Mouse (Mus musculus) embryonic facial prominence, embryonic 14.5 days (tissue): ENCODE measurements around the gene Cstb. TPM values are rescaled to one million over a fixed set of nuclear protein-coding genes. Genes with fewer than 3 reads are reported as not detected.

Experiments used
- ATAC-seq: fragments of 200-750 bp; cut with Nextera tagmentation; 2 replicates; pipeline ENCODE4 v1.8.0; 2017; ENCODE audit warnings: low read depth, moderate number of reproducible peaks, moderate TSS enrichment
- DNase-seq: peaks from one replicate; pipeline ENCODE4 v3.0.0-alpha.2; 2015; ENCODE audit warnings: low spot score
- H3K27ac ChIP-seq: fragments of 300-500 bp; sonication (generic); replicated peaks from 2 replicates; pipeline ENCODE4 v1.5.1; 2014; ENCODE audit warnings: low read depth, mild to moderate bottlenecking, low read length, moderate library complexity
- H3K27me3 ChIP-seq: fragments of 300-500 bp; sonication (generic); replicated peaks from 2 replicates; pipeline ENCODE4 v1.6.1; 2014; ENCODE audit warnings: low read length; ENCODE audit not compliant: control insufficient read depth, insufficient read depth
- H3K36me3 ChIP-seq: fragments of 300-500 bp; sonication (generic); 2 replicates; pipeline ENCODE4 v1.6.1; 2014; ENCODE audit warnings: low read length, mixed read lengths; ENCODE audit not compliant: control insufficient read depth, insufficient read depth
- H3K4me1 ChIP-seq: fragments of 300-500 bp; sonication (generic); 2 replicates; pipeline ENCODE4 v1.6.1; 2014; ENCODE audit warnings: antibody characterized with exemption, low read length; ENCODE audit not compliant: control insufficient read depth, insufficient read depth
- H3K4me2 ChIP-seq: fragments of 300-500 bp; sonication (generic); 2 replicates; pipeline ENCODE4 v1.6.1; 2014; ENCODE audit warnings: low read depth, mild to moderate bottlenecking, low read length, moderate library complexity, mixed read lengths
- H3K4me3 ChIP-seq: fragments of 300-500 bp; sonication (generic); 2 replicates; pipeline ENCODE4 v1.5.1; 2014; ENCODE audit warnings: low read depth, mild to moderate bottlenecking, low read length
- H3K9ac ChIP-seq: fragments of 300-500 bp; sonication (generic); 2 replicates; pipeline ENCODE4 v1.6.1; 2014; ENCODE audit warnings: low read depth, mild to moderate bottlenecking, low read length, moderate library complexity, mixed read lengths
- H3K9me3 ChIP-seq: fragments of 300-500 bp; sonication (generic); 2 replicates; pipeline ENCODE4 v1.6.1; 2016; ENCODE audit warnings: low read length; ENCODE audit not compliant: control insufficient read depth
- WGBS: fragments of 180-500 bp; shearing (Covaris S2); extraction: QIAGEN DNeasy Blood & Tissue Kit; methylation state at CpG from one replicate; pipeline ENCODE4 v1.1.7; 2014; 5-methylcytosine and 5-hydroxymethylcytosine counted together
- polyA plus RNA-seq: library from polyadenylated mRNA; unstranded; fragments of >200 nt; fragmentation: Nextera tagmentation; extraction: Ambion mirVana; gene quantifications from 2 replicates; pipeline ENCODE4 v1.2.1, GENCODE M21; 2014

Cstb gene
- polyA plus RNA-seq, 1 experiment from 2014 or later = 258 TPM

DNA sequence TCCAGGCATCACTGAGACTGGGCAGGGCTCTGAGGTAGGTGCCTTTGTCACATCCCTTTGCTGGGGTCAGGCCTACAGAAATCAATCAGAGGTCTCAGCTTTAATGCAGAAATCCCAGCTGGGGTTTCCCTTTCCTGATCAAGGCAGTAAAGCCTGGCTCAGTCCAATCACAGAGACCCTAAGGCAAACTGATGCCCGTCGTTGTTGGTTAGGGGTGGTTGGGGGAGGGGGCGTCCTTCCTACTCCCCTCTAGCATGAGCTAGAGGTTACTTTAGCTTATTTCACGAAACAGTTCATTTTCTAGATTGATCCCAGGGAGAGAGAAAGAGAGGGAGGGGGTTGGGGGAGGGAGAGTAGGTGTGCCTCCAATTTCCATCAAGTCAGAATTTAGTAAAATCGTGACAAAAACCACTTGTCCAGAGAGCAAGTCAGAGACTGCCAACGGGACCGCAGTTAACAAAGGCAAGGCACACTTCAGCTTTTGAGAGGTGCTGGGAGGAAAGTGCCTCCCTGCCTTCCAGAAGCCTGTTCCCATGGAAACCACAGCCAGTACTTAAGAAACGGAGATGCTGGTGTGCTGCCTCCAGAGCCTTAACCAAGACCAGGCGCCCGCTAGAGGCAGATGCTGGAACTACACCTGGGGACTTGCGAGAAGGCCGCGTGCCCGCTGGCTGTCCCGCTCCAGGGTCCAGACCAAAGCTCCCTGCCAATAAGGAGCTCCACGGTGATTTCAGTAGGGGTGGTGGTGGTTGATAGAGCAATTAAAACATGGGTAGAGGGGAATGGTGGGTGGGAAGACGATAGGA lies 29.4 kb upstream of the Cstb start:
- H3K4me1 ChIP-seq = no peaks in the 10 kb centered on the region
- H3K27ac ChIP-seq = no peak overlapping the region
- no peak overlapping the region for H3K9ac ChIP-seq
- peaks cover 17% of the 10 kb centered on the region for H3K36me3 ChIP-seq
- ATAC-seq (peak; percentile 74), DNase-seq (peak; percentile 96)
- H3K4me2 ChIP-seq = 0 out of 2 replicates have a peak overlapping the region, but pooled peaks have one; percentile 12
- 6% methylated on average over 17 of the region's 17 CpGs for WGBS
- H3K9me3 ChIP-seq = no peaks in the 10 kb centered on the region
- H3K4me3 ChIP-seq = no peak overlapping the region
- H3K27me3 ChIP-seq = peaks cover 10% of the 10 kb centered on the region

DNA sequence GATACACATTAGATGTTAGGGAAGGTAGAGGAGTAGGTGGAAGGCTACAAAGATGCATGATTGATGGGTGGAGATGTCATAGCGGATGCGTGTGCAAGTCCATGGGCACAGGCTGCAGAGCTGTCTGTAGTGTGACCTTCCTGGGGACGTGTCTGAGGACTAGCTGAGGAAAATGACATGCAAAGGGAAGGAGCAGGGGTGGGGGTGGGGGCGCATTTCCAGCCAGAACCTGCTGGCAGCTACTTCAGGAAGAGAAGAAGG lies 28.9 kb upstream of the Cstb start:
- Histone ChIP-seq H3K9me3 (no peaks in the 10 kb centered on the region), H3K4me2 (0 out of 2 replicates have a peak overlapping the region, but pooled peaks have one; percentile 12), H3K27me3 (peaks cover 5% of the 10 kb centered on the region), H3K27ac (no peak overlapping the region), H3K36me3 (peaks cover 22% of the 10 kb centered on the region), H3K4me1 (no peaks in the 10 kb centered on the region), H3K4me3 (no peak overlapping the region), H3K9ac (no peak overlapping the region)
- 60% methylated on average over 4 of the region's 4 CpGs for WGBS
- DNase-seq = no peak
- no peak for ATAC-seq

DNA sequence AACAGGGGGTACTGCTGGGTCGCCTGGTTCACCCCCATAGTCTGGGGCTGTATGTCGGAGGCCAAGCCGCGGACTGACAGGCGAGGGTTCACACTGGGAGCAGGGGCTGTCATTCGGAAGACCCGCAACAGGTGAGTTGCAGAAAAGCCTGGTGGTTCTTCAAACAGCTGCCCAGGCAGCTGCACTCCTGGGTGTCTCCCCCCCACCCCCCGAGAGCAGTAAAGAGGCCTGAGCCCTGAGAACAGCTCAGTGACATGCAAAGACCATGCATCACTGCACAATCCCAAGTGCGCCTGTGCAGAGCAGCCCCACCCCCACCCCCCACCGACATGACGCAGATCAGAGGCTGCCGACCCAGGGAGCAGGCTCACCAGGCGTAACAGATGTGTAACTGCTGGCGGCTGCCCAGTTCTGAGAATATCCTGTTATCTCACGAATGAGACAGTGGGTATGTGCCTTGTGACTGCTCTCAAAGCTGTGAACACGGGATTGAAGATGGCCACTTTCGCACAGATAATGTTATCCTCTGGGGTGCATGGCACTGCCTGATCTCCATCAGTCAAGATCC lies 26.3 kb upstream of the Cstb start:
- no peak overlapping the region for H3K27ac ChIP-seq
- 41% methylated on average over 17 of the region's 17 CpGs for WGBS
- DNase-seq = peak; percentile 71
- H3K4me2 ChIP-seq = no peak overlapping the region
- no peak overlapping the region for H3K4me3 ChIP-seq
- no peak overlapping the region for H3K9ac ChIP-seq
- H3K4me1 ChIP-seq = no peaks in the 10 kb centered on the region
- H3K27me3 ChIP-seq = no peaks in the 10 kb centered on the region
- H3K36me3 ChIP-seq = peaks cover 48% of the 10 kb centered on the region
- peak; percentile 45 for ATAC-seq
- no peaks in the 10 kb centered on the region for H3K9me3 ChIP-seq

DNA sequence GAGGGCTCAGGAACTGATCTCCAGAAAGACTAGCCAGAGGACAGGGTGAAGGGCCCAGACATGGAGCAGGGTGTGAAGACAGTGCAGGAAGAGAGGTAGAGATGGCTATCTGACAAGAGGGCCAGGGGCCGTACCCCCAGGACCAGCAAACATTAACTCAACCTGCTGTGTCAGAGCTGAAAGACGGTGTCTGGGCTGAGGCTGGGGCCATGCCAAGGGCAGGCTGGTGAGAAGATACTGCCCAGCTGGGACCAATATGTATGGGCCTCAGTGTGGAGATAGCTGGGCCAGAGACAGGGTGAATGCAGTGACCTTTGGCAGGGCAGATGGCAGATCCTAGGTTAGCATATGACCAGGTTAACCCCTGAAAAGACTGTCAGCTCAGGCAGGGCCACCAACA lies 24.3 kb upstream of the Cstb start:
- Histone ChIP-seq H3K4me3 (no peak overlapping the region), H3K9ac (no peak overlapping the region), H3K4me1 (no peaks in the 10 kb centered on the region), H3K27me3 (no peaks in the 10 kb centered on the region), H3K9me3 (no peaks in the 10 kb centered on the region), H3K36me3 (peaks cover 67% of the 10 kb centered on the region), H3K4me2 (no peak overlapping the region), H3K27ac (no peak overlapping the region)
- ATAC-seq = no peak
- WGBS = 100% methylated on average over 2 of the region's 2 CpGs
- no peak for DNase-seq

DNA sequence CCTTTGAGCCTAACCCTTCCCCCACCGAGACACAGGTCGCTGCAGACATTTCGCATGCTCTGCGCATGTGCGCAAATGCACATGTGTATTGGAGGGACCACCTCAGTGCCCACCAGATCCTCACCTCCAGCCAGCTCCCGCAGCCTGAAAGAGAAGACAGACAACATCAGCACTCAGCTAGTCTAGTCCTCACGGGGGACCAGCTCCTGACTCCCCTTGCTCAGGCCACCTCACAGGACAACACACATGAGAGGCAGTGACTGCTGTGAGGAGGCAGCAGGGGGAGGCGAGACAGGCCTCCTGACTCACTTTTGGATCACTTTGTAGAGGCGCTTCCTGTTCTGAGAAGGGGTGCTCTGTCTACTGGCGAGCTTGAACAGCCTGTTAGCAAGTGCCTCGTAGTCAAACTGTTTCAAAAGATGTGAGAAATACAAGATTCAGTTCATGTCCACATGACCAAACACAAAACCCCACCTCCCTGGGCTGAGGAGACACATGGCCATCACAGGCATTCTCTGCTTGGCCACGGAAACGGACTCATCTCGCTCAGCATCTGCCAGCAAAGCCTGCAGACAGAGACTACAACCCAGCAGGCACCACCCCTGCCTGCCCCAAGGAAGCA lies 23.1 kb upstream of the Cstb start:
- ATAC-seq (no peak), DNase-seq (no peak)
- Histone ChIP-seq H3K27ac (no peak overlapping the region), H3K4me1 (no peaks in the 10 kb centered on the region), H3K4me3 (no peak overlapping the region), H3K27me3 (no peaks in the 10 kb centered on the region), H3K9ac (no peak overlapping the region), H3K9me3 (no peaks in the 10 kb centered on the region), H3K4me2 (no peak overlapping the region), H3K36me3 (peaks cover 80% of the 10 kb centered on the region)
- 92% methylated on average over 14 of the region's 14 CpGs for WGBS

DNA sequence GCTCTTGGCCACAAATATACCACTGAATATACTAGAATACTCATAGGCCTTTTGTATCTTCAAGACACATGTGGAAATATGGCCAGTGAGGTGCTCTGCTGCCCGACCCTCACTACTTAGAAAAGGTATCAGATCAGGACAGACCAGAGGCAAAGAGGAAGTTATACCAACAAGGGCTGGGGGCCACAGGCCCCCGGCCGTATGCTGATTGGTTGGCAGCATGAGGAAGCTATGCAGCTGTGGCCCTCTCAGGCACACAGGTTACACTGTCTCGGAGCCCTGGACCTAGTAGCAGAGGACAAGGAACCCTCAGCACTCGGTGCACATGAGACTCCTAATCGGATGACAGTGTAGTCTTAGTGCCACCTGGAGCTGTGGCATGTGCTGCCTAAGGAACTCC lies 19.3 kb upstream of the Cstb start:
- H3K9me3 ChIP-seq = no peaks in the 10 kb centered on the region
- H3K4me3 ChIP-seq = no peak overlapping the region
- no peaks in the 10 kb centered on the region for H3K4me1 ChIP-seq
- WGBS = 91% methylated on average over 6 of the region's 6 CpGs
- H3K36me3 ChIP-seq = peaks cover 100% of the 10 kb centered on the region
- H3K4me2 ChIP-seq = no peak overlapping the region
- DNase-seq = no peak
- no peaks in the 10 kb centered on the region for H3K27me3 ChIP-seq
- no peak for ATAC-seq
- no peak overlapping the region for H3K9ac ChIP-seq
- H3K27ac ChIP-seq = no peak overlapping the region

DNA sequence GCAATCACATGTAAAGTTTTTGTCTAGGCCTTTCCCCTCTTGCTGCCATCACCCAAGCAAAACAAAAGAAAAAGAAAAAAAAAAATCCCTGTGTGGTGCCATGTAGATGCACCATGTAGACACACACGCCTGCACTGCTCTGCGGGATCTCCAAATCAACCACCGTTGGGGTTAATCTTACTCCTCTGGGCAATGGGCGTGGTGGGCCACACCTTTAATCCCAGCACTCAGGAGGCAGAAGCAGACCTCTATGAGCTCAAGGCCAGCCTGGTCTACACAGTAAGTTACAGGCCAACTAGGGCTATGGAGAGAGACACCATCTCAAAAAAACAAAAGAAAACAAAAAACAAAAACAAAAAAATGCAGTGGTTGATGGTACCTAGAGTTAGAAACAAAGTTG lies 18.3 kb upstream of the Cstb start:
- Histone ChIP-seq H3K4me1 (no peaks in the 10 kb centered on the region; the same call in 1 of the 2 replicates), H3K9ac (no peak overlapping the region), H3K9me3 (no peaks in the 10 kb centered on the region), H3K27me3 (no peaks in the 10 kb centered on the region), H3K36me3 (peaks cover 91% of the 10 kb centered on the region), H3K4me2 (no peak overlapping the region), H3K4me3 (no peak overlapping the region), H3K27ac (no peak overlapping the region)
- ATAC-seq (no peak), DNase-seq (no peak)
- WGBS = 82% methylated on average over 4 of the region's 4 CpGs

DNA sequence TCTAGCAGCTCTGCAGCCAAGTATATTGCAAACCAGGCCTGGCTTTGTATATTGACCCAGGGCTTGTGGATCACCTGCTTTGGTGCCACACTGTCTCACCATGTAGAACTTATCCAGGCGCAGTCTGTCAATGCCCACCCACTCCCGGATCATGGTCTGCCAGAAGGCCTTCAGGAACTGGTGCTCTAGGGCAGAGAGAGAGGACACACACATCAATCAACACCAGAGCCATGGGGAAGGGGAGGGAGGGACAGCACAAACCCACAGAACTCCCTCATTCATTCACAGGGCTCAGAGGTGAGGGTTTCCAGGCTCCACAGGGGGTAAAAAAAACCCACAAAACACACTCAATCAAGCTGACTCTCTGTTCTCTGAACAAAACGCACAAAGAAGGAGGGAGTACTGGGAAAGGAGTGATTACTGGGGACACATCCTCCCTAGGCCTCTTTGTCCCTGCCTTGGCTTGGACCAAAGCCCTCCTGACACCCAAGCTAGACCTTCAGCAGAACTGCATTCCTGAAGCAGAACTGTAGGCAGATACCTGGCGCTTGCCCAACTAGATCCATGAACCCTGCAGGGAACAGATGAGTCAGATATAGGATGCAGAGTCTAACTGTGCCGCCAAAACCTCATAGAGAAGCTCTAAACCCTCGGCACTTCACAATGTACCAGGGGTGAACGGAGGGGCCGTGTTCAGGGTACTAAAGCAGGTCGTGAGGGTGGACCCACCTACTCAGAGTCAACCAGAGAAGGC lies 16.3 kb upstream of the Cstb start:
- Histone ChIP-seq H3K4me3 (no peak overlapping the region), H3K4me1 (no peaks in the 10 kb centered on the region; the same call in 1 of the 2 replicates), H3K36me3 (peaks cover 70% of the 10 kb centered on the region), H3K4me2 (no peak overlapping the region), H3K27ac (no peak overlapping the region), H3K27me3 (no peaks in the 10 kb centered on the region), H3K9ac (no peak overlapping the region), H3K9me3 (no peaks in the 10 kb centered on the region)
- no peak for DNase-seq
- 85% methylated on average over 9 of the region's 9 CpGs for WGBS
- no peak for ATAC-seq
